Mouse (Mus musculus): ENCODE measurements at regions not wholly inside any gene's neighbourhood (a gene's known extent, or its start where the extent isn't known, plus 50 kb on each side); places are given as distances from the start of the nearest gene placed in this dataset.

GRCm38 (mm10) chr10:68606848-68607247 is 65.2 kb upstream of the Cabcoco1 start:
- H3K9ac ChIP-seq: no peak overlapping the region
- WGBS: 37% methylated on average over 2 of the region's 2 CpGs
- no peak for ATAC-seq (replicated peaks; ENCODE audit: insufficient number of reproducible peaks, insufficient read depth, low FRiP score, low read depth)
- no peak overlapping the region for H3K4me3 ChIP-seq
- no peaks in the 10 kb centered on the region for H3K4me1 ChIP-seq (replicated peaks)
- H3K27ac ChIP-seq: no peak overlapping the region
- H3K27me3 ChIP-seq: no peaks in the 10 kb centered on the region
- no peaks in the 10 kb centered on the region for H3K36me3 ChIP-seq
- H3K9me3 ChIP-seq (replicated peaks): no peaks in the 10 kb centered on the region
- H3K4me2 ChIP-seq: no peak overlapping the region

GRCm38 (mm10) chr10:68611906-68612305 is 70.2 kb upstream of the Cabcoco1 start:
- H3K4me2 ChIP-seq: no peak overlapping the region
- H3K36me3 ChIP-seq: no peaks in the 10 kb centered on the region
- H3K9ac ChIP-seq: no peak overlapping the region
- H3K9me3 ChIP-seq (replicated peaks): no peaks in the 10 kb centered on the region
- no peak for ATAC-seq (replicated peaks; ENCODE audit: insufficient number of reproducible peaks, insufficient read depth, low FRiP score, low read depth)
- H3K4me3 ChIP-seq: no peak overlapping the region
- no peaks in the 10 kb centered on the region for H3K4me1 ChIP-seq (replicated peaks)
- H3K27me3 ChIP-seq: no peaks in the 10 kb centered on the region
- 78% methylated on average over 9 of the region's 9 CpGs for WGBS
- no peak overlapping the region for H3K27ac ChIP-seq

- 75% methylated on average over 3 of the region's 3 CpGs for WGBS
- H3K36me3 ChIP-seq: no peaks in the 10 kb centered on the region
- no peak for ATAC-seq (replicated peaks; ENCODE audit: insufficient number of reproducible peaks, insufficient read depth, low FRiP score, low read depth)
These were observed 71.0 kb upstream of the Cabcoco1 start for GRCm38 (mm10) chr10:68612727-68613126.

GRCm38 (mm10) chr10:68623786-68624185 is 82.1 kb upstream of the Cabcoco1 start:
- WGBS: 87% methylated on average over 5 of the region's 5 CpGs
- Histone ChIP-seq H3K9me3 (replicated peaks) (no peaks in the 10 kb centered on the region), H3K27ac (no peak overlapping the region), H3K9ac (no peak overlapping the region), H3K36me3 (no peaks in the 10 kb centered on the region), H3K4me1 (replicated peaks) (no peaks in the 10 kb centered on the region), H3K27me3 (no peaks in the 10 kb centered on the region), H3K4me2 (no peak overlapping the region), H3K4me3 (no peak overlapping the region)
- ATAC-seq (replicated peaks; ENCODE audit: insufficient number of reproducible peaks, insufficient read depth, low FRiP score, low read depth): no peak

More at GRCm38 (mm10) chr10:68612727-68613126, 71.0 kb upstream of the Cabcoco1 start:
- no peaks in the 10 kb centered on the region for H3K27me3 ChIP-seq
- H3K4me2 ChIP-seq: no peak overlapping the region
- no peak overlapping the region for H3K27ac ChIP-seq
- no peak overlapping the region for H3K9ac ChIP-seq
- no peaks in the 10 kb centered on the region for H3K9me3 ChIP-seq (replicated peaks)
- H3K4me3 ChIP-seq: no peak overlapping the region
- H3K4me1 ChIP-seq (replicated peaks): no peaks in the 10 kb centered on the region

- Histone ChIP-seq H3K27ac (no peak overlapping the region), H3K36me3 (no peaks in the 10 kb centered on the region), H3K4me3 (no peak overlapping the region), H3K27me3 (no peaks in the 10 kb centered on the region), H3K4me1 (replicated peaks) (no peaks in the 10 kb centered on the region), H3K4me2 (no peak overlapping the region), H3K9ac (no peak overlapping the region), H3K9me3 (replicated peaks) (no peaks in the 10 kb centered on the region)
- ATAC-seq (replicated peaks; ENCODE audit: insufficient number of reproducible peaks, insufficient read depth, low FRiP score, low read depth): no peak
- 36% methylated on average over 5 of the region's 5 CpGs for WGBS
These were observed 83.6 kb upstream of the Cabcoco1 start for GRCm38 (mm10) chr10:68625329-68625728.

GRCm38 (mm10) chr10:68625752-68626151 is 84.1 kb upstream of the Cabcoco1 start:
- Histone ChIP-seq H3K9me3 (replicated peaks) (no peaks in the 10 kb centered on the region), H3K4me2 (no peak overlapping the region), H3K27ac (no peak overlapping the region), H3K4me1 (replicated peaks) (no peaks in the 10 kb centered on the region), H3K4me3 (no peak overlapping the region), H3K27me3 (no peaks in the 10 kb centered on the region), H3K36me3 (no peaks in the 10 kb centered on the region), H3K9ac (no peak overlapping the region)
- WGBS: 39% methylated on average over 2 of the region's 2 CpGs
- no peak for ATAC-seq (replicated peaks; ENCODE audit: insufficient number of reproducible peaks, insufficient read depth, low FRiP score, low read depth)

GRCm38 (mm10) chr10:68629486-68629885 is 87.8 kb upstream of the Cabcoco1 start:
- ATAC-seq (replicated peaks; ENCODE audit: insufficient number of reproducible peaks, insufficient read depth, low FRiP score, low read depth): no peak
- H3K27ac ChIP-seq: no peak overlapping the region
- no peak overlapping the region for H3K4me2 ChIP-seq
- no peaks in the 10 kb centered on the region for H3K36me3 ChIP-seq
- no peaks in the 10 kb centered on the region for H3K4me1 ChIP-seq (replicated peaks)
- H3K9ac ChIP-seq: no peak overlapping the region
- H3K4me3 ChIP-seq: no peak overlapping the region
- no peaks in the 10 kb centered on the region for H3K9me3 ChIP-seq (replicated peaks)
- WGBS: 62% methylated on average over 2 of the region's 2 CpGs
- no peaks in the 10 kb centered on the region for H3K27me3 ChIP-seq

- Histone ChIP-seq H3K36me3 (no peaks in the 10 kb centered on the region), H3K9me3 (replicated peaks) (no peaks in the 10 kb centered on the region), H3K27ac (no peak overlapping the region), H3K4me2 (no peak overlapping the region), H3K9ac (no peak overlapping the region), H3K4me3 (no peak overlapping the region), H3K4me1 (replicated peaks) (no peaks in the 10 kb centered on the region), H3K27me3 (no peaks in the 10 kb centered on the region)
- ATAC-seq (replicated peaks; ENCODE audit: insufficient number of reproducible peaks, insufficient read depth, low FRiP score, low read depth): no peak
- 80% methylated on average over 5 of the region's 5 CpGs for WGBS
These were observed 90.3 kb upstream of the Tmem26 start for GRCm38 (mm10) chr10:68633180-68633579.

- WGBS: 47% methylated on average over 5 of the region's 5 CpGs
- no peaks in the 10 kb centered on the region for H3K9me3 ChIP-seq (replicated peaks)
- H3K27me3 ChIP-seq: no peaks in the 10 kb centered on the region
These were observed 70.7 kb upstream of the Tmem26 start for GRCm38 (mm10) chr10:68652700-68653099.

GRCm38 (mm10) chr10:68655491-68655890 is 68.0 kb upstream of the Tmem26 start:
- Histone ChIP-seq H3K4me2 (no peak overlapping the region), H3K27ac (no peak overlapping the region), H3K9me3 (replicated peaks) (0 out of 2 replicates have a peak, but pooled peaks cover 4% of the 10 kb centered on the region), H3K9ac (no peak overlapping the region), H3K27me3 (no peaks in the 10 kb centered on the region), H3K4me1 (replicated peaks) (no peaks in the 10 kb centered on the region), H3K4me3 (no peak overlapping the region), H3K36me3 (no peaks in the 10 kb centered on the region)
- 66% methylated on average over 2 of the region's 2 CpGs for WGBS
- no peak for ATAC-seq (replicated peaks; ENCODE audit: insufficient number of reproducible peaks, insufficient read depth, low FRiP score, low read depth)

More at GRCm38 (mm10) chr10:68652700-68653099, 70.7 kb upstream of the Tmem26 start:
- Histone ChIP-seq H3K4me1 (replicated peaks) (no peaks in the 10 kb centered on the region), H3K36me3 (no peaks in the 10 kb centered on the region), H3K9ac (no peak overlapping the region), H3K4me2 (no peak overlapping the region), H3K27ac (no peak overlapping the region), H3K4me3 (no peak overlapping the region)
- ATAC-seq (replicated peaks; ENCODE audit: insufficient number of reproducible peaks, insufficient read depth, low FRiP score, low read depth): no peak

- H3K9me3 ChIP-seq (replicated peaks): no peaks in the 10 kb centered on the region
- no peak for ATAC-seq (replicated peaks; ENCODE audit: insufficient number of reproducible peaks, insufficient read depth, low FRiP score, low read depth)
- no peak overlapping the region for H3K27ac ChIP-seq
- H3K36me3 ChIP-seq: no peaks in the 10 kb centered on the region
- no peak overlapping the region for H3K4me3 ChIP-seq
- peaks cover 7% of the 10 kb centered on the region for H3K4me1 ChIP-seq (replicated peaks)
- 79% methylated on average over 3 of the region's 3 CpGs for WGBS
- no peak overlapping the region for H3K4me2 ChIP-seq
- H3K27me3 ChIP-seq: no peaks in the 10 kb centered on the region
- H3K9ac ChIP-seq: no peak overlapping the region
These were observed 57.4 kb upstream of the Tmem26 start for GRCm38 (mm10) chr10:68666094-68666493.

- no peaks in the 10 kb centered on the region for H3K9me3 ChIP-seq (replicated peaks)
- no peak for ATAC-seq (replicated peaks; ENCODE audit: insufficient number of reproducible peaks, insufficient read depth, low FRiP score, low read depth)
- H3K27me3 ChIP-seq: no peaks in the 10 kb centered on the region
- H3K4me3 ChIP-seq: no peak overlapping the region
- H3K4me1 ChIP-seq (replicated peaks): peaks cover 7% of the 10 kb centered on the region
- H3K27ac ChIP-seq: no peak overlapping the region
- H3K4me2 ChIP-seq: no peak overlapping the region
- H3K9ac ChIP-seq: no peak overlapping the region
- no peaks in the 10 kb centered on the region for H3K36me3 ChIP-seq
- 90% methylated on average over 6 of the region's 6 CpGs for WGBS
These were observed 54.1 kb upstream of the Tmem26 start for GRCm38 (mm10) chr10:68669330-68669729.
